Mouse (Mus musculus) spleen, postnatal 36 days (tissue): ENCODE measurements at regions not wholly inside any gene's neighbourhood (a gene's known extent, or its start where the extent isn't known, plus 50 kb on each side); places are given as distances from the start of the nearest gene placed in this dataset.

Experiments
- DNase-seq, 2 experiments: peaks; one replicate each; pipeline ENCODE4 v3.0.0; 2022; ENCODE audit warnings: low spot score in 2 of 2, mixed read lengths in 1 of 2

GRCm38 (mm10) chr1:157014532-157015497, 75.4 kb upstream of the Ralgps2 start:
- no peak for DNase-seq

GRCm38 (mm10) chr1:157013669-157014048, 74.2 kb upstream of the Ralgps2 start:
- no peak for DNase-seq

GRCm38 (mm10) chr1:157012950-157013668, 73.7 kb upstream of the Ralgps2 start:
- no peak for DNase-seq

- no peak for DNase-seq
These were observed 71.8 kb upstream of the Ralgps2 start for GRCm38 (mm10) chr1:157011226-157011625.

GRCm38 (mm10) chr1:157009427-157009826, 70.0 kb upstream of the Ralgps2 start:
- no peak for DNase-seq

GRCm38 (mm10) chr1:157007891-157008730, 68.7 kb upstream of the Ralgps2 start:
- no peak for DNase-seq

GRCm38 (mm10) chr1:157004312-157005074, 65.1 kb upstream of the Ralgps2 start:
- DNase-seq, result no peak

GRCm38 (mm10) chr1:157003034-157003433, 63.6 kb upstream of the Ralgps2 start:
- peak; percentile 69 to 77 for DNase-seq

- no peak for DNase-seq
These were observed 62.8 kb upstream of the Ralgps2 start for GRCm38 (mm10) chr1:157002258-157002657.

- no peak for DNase-seq
These were observed 61.7 kb upstream of the Ralgps2 start for GRCm38 (mm10) chr1:157001008-157001660.

- DNase-seq, result no peak
These were observed 60.5 kb upstream of the Ralgps2 start for GRCm38 (mm10) chr1:156999947-157000346.

GRCm38 (mm10) chr1:156999272-156999671, 59.8 kb upstream of the Ralgps2 start:
- DNase-seq, result no peak

GRCm38 (mm10) chr1:156997476-156998305, 58.3 kb upstream of the Ralgps2 start:
- peak; percentile 44 to 60 for DNase-seq

GRCm38 (mm10) chr1:156997033-156997432, 57.6 kb upstream of the Ralgps2 start:
- DNase-seq, result no peak

GRCm38 (mm10) chr1:156996084-156996880, 56.9 kb upstream of the Ralgps2 start:
- peak; percentile 92 to 95 for DNase-seq

GRCm38 (mm10) chr1:156995180-156995951, 55.9 kb upstream of the Ralgps2 start:
- DNase-seq, result peak; percentile 64 to 65

GRCm38 (mm10) chr1:156994644-156995016, 55.2 kb upstream of the Ralgps2 start:
- no peak for DNase-seq
